Mouse (Mus musculus): ENCODE measurements around the gene Lrrc36. TPM values are rescaled to one million over a fixed set of nuclear protein-coding genes. Genes with fewer than 3 reads are reported as not detected.

Lrrc36 gene
- total and polyA plus RNA-seq, 3 experiments = 0.19 to 0.34 (median 0.26) TPM

GRCm38 (mm10) chr8:105384070-105384469 is 29.3 kb upstream of the Lrrc36 start:
- H3K4me1 ChIP-seq (ENCODE audit: control insufficient read depth in 1 of 2, insufficient read depth in 2 of 2) = peaks cover 0 to 10% of the 10 kb centered on the region in 2 experiments; a peak in 2 of 4 replicates
- TF ChIP-seq SMC3 (IDR thresholded peaks at IDR 0.05; ENCODE audit: low read depth, low read length) (peak; percentile 12; the same call in 1 of the 2 replicates), USF1 (IDR thresholded peaks at IDR 0.05; ENCODE audit: low read depth, low read length) (no peak), RAD21 (IDR thresholded peaks at IDR 0.05; ENCODE audit: low read depth, low read length) (peak; percentile 33), CTCF (conservative IDR thresholded peaks at IDR 0.05 in 1 of 2, IDR thresholded peaks at IDR 0.05 in 1 of 2; ENCODE audit: low read depth in 2 of 2, low read length in 2 of 2) (peak in 1 of 2 experiments; percentile 44; a peak in 2 of 4 replicates)
- H3K4me3 ChIP-seq (replicated peaks in 1 of 3; ENCODE audit: low read depth in 2 of 3, low read length in 2 of 3, poor library complexity in 1 of 3) = no peak overlapping the region
- H3K27ac ChIP-seq (ENCODE audit: insufficient read depth, low read depth) = no peak overlapping the region
- no peaks in the 10 kb centered on the region for H3K79me2 ChIP-seq (replicated peaks; ENCODE audit: control insufficient read depth, extremely low read depth, insufficient read depth, poor library complexity, severe bottlenecking)
- DNase-seq (ENCODE audit: extremely low read depth) = no peak
- no peak overlapping the region for H3K4me2 ChIP-seq (ENCODE audit: insufficient read depth, low read depth, poor library complexity, severe bottlenecking)
- H3K9me3 ChIP-seq (replicated peaks; ENCODE audit: low read length) = no peaks in the 10 kb centered on the region
- H3K36me3 ChIP-seq (replicated peaks in 1 of 2; ENCODE audit: control insufficient read depth in 1 of 2, insufficient read depth in 1 of 2, low read length in 1 of 2) = no peaks in the 10 kb centered on the region
- no peaks in the 10 kb centered on the region for H3K27me3 ChIP-seq (replicated peaks)
- dilution Hi-C loops (cut with MboI; ENCODE audit: extremely low pct_ligation_motif_present, extremely low pct_unique_long_range_greater_than_20kb, low sequenced_read_pairs) = no loop called here
- H3K9ac ChIP-seq (ENCODE audit: insufficient read depth, low read depth) = no peak overlapping the region
- in situ Hi-C loops (cut with MboI; ENCODE audit: low pct_ligation_motif_present, low pct_unique_long_range_greater_than_20kb, low sequenced_read_pairs) = no loop called here

GRCm38 (mm10) chr8:105387151-105387550 is 26.2 kb upstream of the Lrrc36 start:
- H3K9me3 ChIP-seq (replicated peaks; ENCODE audit: low read length) = no peaks in the 10 kb centered on the region
- H3K9ac ChIP-seq (ENCODE audit: insufficient read depth, low read depth) = no peak overlapping the region
- no peaks in the 10 kb centered on the region for H3K79me2 ChIP-seq (replicated peaks; ENCODE audit: control insufficient read depth, extremely low read depth, insufficient read depth, poor library complexity, severe bottlenecking)
- dilution Hi-C loops (cut with MboI; ENCODE audit: extremely low pct_ligation_motif_present, extremely low pct_unique_long_range_greater_than_20kb, low sequenced_read_pairs) = no loop called here
- no peak for TF ChIP-seq CTCF (conservative IDR thresholded peaks at IDR 0.05 in 1 of 2, IDR thresholded peaks at IDR 0.05 in 1 of 2; ENCODE audit: low read depth in 2 of 2, low read length in 2 of 2)
- no peak for TF ChIP-seq RAD21 (IDR thresholded peaks at IDR 0.05; ENCODE audit: low read depth, low read length)
- no peak for TF ChIP-seq CHD2 (IDR thresholded peaks at IDR 0.05; ENCODE audit: low read length)
- TF ChIP-seq SIN3A (IDR thresholded peaks at IDR 0.05; ENCODE audit: low read length) = no peak
- H3K4me1 ChIP-seq (ENCODE audit: control insufficient read depth in 1 of 2, insufficient read depth in 2 of 2) = peaks cover 4 to 24% of the 10 kb centered on the region in 2 experiments; a peak in 3 of 4 replicates
- H3K36me3 ChIP-seq (replicated peaks in 1 of 2; ENCODE audit: control insufficient read depth in 1 of 2, insufficient read depth in 1 of 2, low read length in 1 of 2) = no peaks in the 10 kb centered on the region
- H3K4me2 ChIP-seq (ENCODE audit: insufficient read depth, low read depth, poor library complexity, severe bottlenecking) = no peak overlapping the region
- in situ Hi-C loops (cut with MboI; ENCODE audit: low pct_ligation_motif_present, low pct_unique_long_range_greater_than_20kb, low sequenced_read_pairs) = loop anchor here (5.0 kb wide), 1 partner anchor 35 kb away; no protein-coding TSS in a partner anchor
- H3K27me3 ChIP-seq (replicated peaks) = no peaks in the 10 kb centered on the region
- H3K27ac ChIP-seq (ENCODE audit: insufficient read depth, low read depth) = no peak overlapping the region
- H3K4me3 ChIP-seq (replicated peaks in 1 of 3; ENCODE audit: low read depth in 2 of 3, low read length in 2 of 3, poor library complexity in 1 of 3) = no peak overlapping the region
- no peak for DNase-seq (ENCODE audit: extremely low read depth)

- H3K27me3 ChIP-seq (replicated peaks) = no peaks in the 10 kb centered on the region
- H3K4me2 ChIP-seq (ENCODE audit: insufficient read depth, low read depth, poor library complexity, severe bottlenecking) = no peak overlapping the region
- no peak for DNase-seq (ENCODE audit: extremely low read depth)
- TF ChIP-seq MXI1 (IDR thresholded peaks at IDR 0.05; ENCODE audit: low read depth, low read length) = no peak
- no peak for TF ChIP-seq PAX5 (IDR thresholded peaks at IDR 0.05; ENCODE audit: low read length)
- TF ChIP-seq MAX (IDR thresholded peaks at IDR 0.05; ENCODE audit: low read length) = no peak
- no peak for TF ChIP-seq HCFC1 (IDR thresholded peaks at IDR 0.05; ENCODE audit: low read depth, low read length)
- TF ChIP-seq CHD1 (IDR thresholded peaks at IDR 0.05; ENCODE audit: low read depth, low read length) = no peak
- no peak for TF ChIP-seq ZMIZ1 (IDR thresholded peaks at IDR 0.05; ENCODE audit: low read depth, low read length)
- TF ChIP-seq E2F4 (IDR thresholded peaks at IDR 0.05; ENCODE audit: insufficient replicate concordance, low read depth, low read length) = no peak
- TF ChIP-seq KAT2A (IDR thresholded peaks at IDR 0.05; ENCODE audit: insufficient replicate concordance, low read length) = no peak
- no peak for TF ChIP-seq TCF12 (IDR thresholded peaks at IDR 0.05; ENCODE audit: low read depth, low read length)
- no peaks in the 10 kb centered on the region for H3K79me2 ChIP-seq (replicated peaks; ENCODE audit: control insufficient read depth, extremely low read depth, insufficient read depth, poor library complexity, severe bottlenecking)
- peaks cover 16 to 41% of the 10 kb centered on the region in 2 experiments for H3K4me1 ChIP-seq (ENCODE audit: control insufficient read depth in 1 of 2, insufficient read depth in 2 of 2)
- H3K9ac ChIP-seq (ENCODE audit: insufficient read depth, low read depth) = no peak overlapping the region
- H3K9me3 ChIP-seq (replicated peaks; ENCODE audit: low read length) = no peaks in the 10 kb centered on the region
- no peak overlapping the region for H3K4me3 ChIP-seq (replicated peaks in 1 of 3; ENCODE audit: low read depth in 2 of 3, low read length in 2 of 3, poor library complexity in 1 of 3)
- no peaks in the 10 kb centered on the region for H3K36me3 ChIP-seq (replicated peaks in 1 of 2; ENCODE audit: control insufficient read depth in 1 of 2, insufficient read depth in 1 of 2, low read length in 1 of 2)
- no peak overlapping the region for H3K27ac ChIP-seq (ENCODE audit: insufficient read depth, low read depth)
- dilution Hi-C loops (cut with MboI; ENCODE audit: extremely low pct_ligation_motif_present, extremely low pct_unique_long_range_greater_than_20kb, low sequenced_read_pairs) = no loop called here
- in situ Hi-C loops (cut with MboI; ENCODE audit: low pct_ligation_motif_present, low pct_unique_long_range_greater_than_20kb, low sequenced_read_pairs) = loop anchor here (5.0 kb wide), 1 partner anchor 37 kb away; no protein-coding TSS in a partner anchor
Observed at GRCm38 (mm10) chr8:105389096-105389495, 24.3 kb upstream of the Lrrc36 start.
